Mouse (Mus musculus) lung, postnatal 0 days (tissue): ENCODE measurements around the gene Gng8.

ENCODE experiments used
- CTCF ChIP-seq: IDR thresholded peaks from 2 replicates; pipeline ENCODE4 v1.5.1; 2016; ENCODE audit warnings: antibody characterized with exemption, mild to moderate bottlenecking
- EP300 ChIP-seq: IDR thresholded peaks from 2 replicates; pipeline ENCODE4 v1.6.1; 2016; ENCODE audit warnings: antibody characterized with exemption, mild to moderate bottlenecking, control low read depth

DNA sequence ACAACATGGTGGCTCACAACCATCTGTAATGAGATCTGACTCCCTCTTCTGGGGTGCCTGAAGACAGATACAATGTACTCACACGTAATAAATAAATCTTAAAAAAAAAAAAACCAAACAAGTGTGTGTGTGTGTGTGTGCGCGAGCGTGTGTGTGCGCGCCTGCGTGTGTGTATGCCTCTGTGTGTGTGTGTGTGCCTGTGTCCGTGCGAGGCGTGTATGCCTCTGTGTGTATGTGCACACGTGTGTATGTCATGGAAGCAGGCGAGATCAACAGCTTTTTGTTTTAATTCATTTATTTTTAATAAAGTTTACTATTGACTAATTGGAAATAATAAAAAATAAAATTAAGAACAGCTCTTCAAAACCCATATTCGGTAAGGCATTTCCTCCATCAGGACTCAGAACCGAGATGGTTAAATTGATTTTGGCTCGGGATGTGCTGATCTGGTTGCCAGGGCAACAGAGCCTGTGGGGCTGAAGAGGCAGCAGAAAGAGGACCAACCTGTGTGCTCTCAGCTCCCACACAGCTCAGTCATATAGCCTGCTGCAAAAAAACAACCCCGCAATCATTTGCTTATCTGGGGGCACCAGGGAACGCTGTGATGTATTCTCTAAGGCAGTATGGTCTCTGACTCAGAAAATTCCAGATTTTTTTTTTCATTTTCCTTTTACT, 46.7 kb downstream of the Gng8 start:
- TF ChIP-seq EP300 (no peak), CTCF (no peak)
